Comparison of ENCODE assay signal across 17 mouse cellular contexts in the genomic region with DNA sequence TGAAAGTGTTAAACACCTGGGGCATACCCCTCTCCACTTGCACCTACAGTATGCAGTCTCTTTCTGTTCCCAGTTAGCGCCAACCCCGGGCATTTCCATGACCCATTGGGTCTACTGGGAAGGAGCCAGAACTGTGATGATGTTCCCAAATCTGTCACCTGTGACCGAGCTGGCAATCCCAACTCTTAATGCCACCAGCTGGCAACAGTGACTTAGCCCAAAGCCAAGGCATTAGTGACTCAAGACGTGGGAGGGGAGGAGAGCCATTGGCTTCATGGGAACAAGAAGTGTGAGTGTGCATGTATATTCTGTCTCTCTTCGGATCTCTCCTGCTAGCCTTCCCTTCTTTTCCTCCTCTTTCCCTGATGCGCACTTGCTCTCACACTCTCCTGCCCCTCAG.
DNase-seq lines count a peak whose midpoint lies in the region; ATAC-seq lines count a peak whose summit lies in the region.
"Had no signal": no experiment of that assay in that cellular context is flagged by ENCODE, and none has a peak within 500 bp of the region (broad histone marks: within the 10 kb centered on the region; RNA-seq: fewer than 3 reads in every experiment).

No protein-coding gene starts in this region.

- no peaks in the 10 kb centered on the region; the same call in 1 of the 2 replicates for H3K27me3 ChIP-seq in midbrain, embryonic 11.5 days (ENCODE audit: control insufficient read depth, insufficient read depth, low read length)
- peaks cover 8% of the 10 kb centered on the region for H3K27me3 ChIP-seq in midbrain, embryonic 13.5 days
- H3K27me3 ChIP-seq: liver, embryonic 13.5 days had no signal

- peak; percentile 37 for DNase-seq in adrenal gland, postnatal 14 days
- no peak for DNase-seq in adrenal gland, postnatal 4 days (ENCODE audit: low spot score in 2 of 2)
- DNase-seq in midbrain, embryonic 11.5 days (ENCODE audit: low spot score, missing footprints), result peak; percentile 69
- DNase-seq in cerebellum, adult 8-10 months, result peak; percentile 72
- peak; percentile 67 for DNase-seq in fat pad, adult 2 months (ENCODE audit: extremely low read depth, low read depth, low spot score)
- DNase-seq in frontal cortex, adult 2 months (ENCODE audit: extremely low spot score in 1 of 2, low spot score in 1 of 2), result no peak
- no peak for DNase-seq in lung, adult 18-20 months
- DNase-seq: gastrocnemius, postnatal 36 days; liver, embryonic 13.5 days; right cerebral cortex, postnatal 14 days; spleen, adult 18-20 months had no signal

- H3K27ac ChIP-seq in midbrain, embryonic 11.5 days (ENCODE audit: low read depth, low read length), result no peak overlapping the region
- H3K27ac ChIP-seq in midbrain, embryonic 13.5 days, result no peak overlapping the region
- H3K27ac ChIP-seq: liver, embryonic 13.5 days; lung, embryonic 15.5 days; midbrain, embryonic 12.5 days; neural tube, embryonic 13.5 days had no signal

- no peaks in the 10 kb centered on the region for H3K9me3 ChIP-seq in midbrain, embryonic 11.5 days (ENCODE audit: control insufficient read depth, low read length)
- H3K9me3 ChIP-seq in midbrain, embryonic 13.5 days, result no peaks in the 10 kb centered on the region
- H3K9me3 ChIP-seq: liver, embryonic 13.5 days; lung, embryonic 15.5 days; midbrain, embryonic 12.5 days; neural tube, embryonic 13.5 days had no signal

- no peaks in the 10 kb centered on the region for H3K36me3 ChIP-seq in midbrain, embryonic 11.5 days (ENCODE audit: control insufficient read depth, insufficient read depth, low read length)
- H3K36me3 ChIP-seq in midbrain, embryonic 13.5 days, result no peaks in the 10 kb centered on the region
- H3K36me3 ChIP-seq: G1E; liver, embryonic 13.5 days; lung, embryonic 15.5 days; midbrain, embryonic 12.5 days; neural tube, embryonic 13.5 days had no signal

- H3K9ac ChIP-seq in midbrain, embryonic 11.5 days (ENCODE audit: low read length), result no peak overlapping the region
- no peak overlapping the region for H3K9ac ChIP-seq in midbrain, embryonic 13.5 days (replicated peaks)
- H3K9ac ChIP-seq: liver, embryonic 13.5 days; lung, embryonic 15.5 days; midbrain, embryonic 12.5 days; neural tube, embryonic 13.5 days had no signal

- 91% methylated on average over 6 of the region's 6 CpGs for WGBS in midbrain, embryonic 11.5 days
- WGBS in midbrain, embryonic 13.5 days, result 84% methylated on average over 6 of the region's 6 CpGs

- no peak overlapping the region for H3K4me3 ChIP-seq in midbrain, embryonic 11.5 days (ENCODE audit: low read depth, low read length)
- no peak overlapping the region for H3K4me3 ChIP-seq in midbrain, embryonic 13.5 days (replicated peaks)
- H3K4me3 ChIP-seq: liver, embryonic 13.5 days; lung, embryonic 15.5 days; midbrain, embryonic 12.5 days; neural tube, embryonic 13.5 days had no signal

- ATAC-seq in midbrain, embryonic 11.5 days (ENCODE audit: low FRiP score), result no peak
- no peak for ATAC-seq in midbrain, embryonic 13.5 days
- ATAC-seq: forebrain, embryonic 16.5 days had no signal

- H3K4me2 ChIP-seq in midbrain, embryonic 11.5 days, result no peak overlapping the region
- no peak overlapping the region for H3K4me2 ChIP-seq in midbrain, embryonic 13.5 days (replicated peaks)
- H3K4me2 ChIP-seq: liver, embryonic 13.5 days; lung, embryonic 15.5 days; midbrain, embryonic 12.5 days; neural tube, embryonic 13.5 days had no signal

- peaks cover 7% of the 10 kb centered on the region; the same call in 1 of the 2 replicates for H3K4me1 ChIP-seq in midbrain, embryonic 11.5 days (ENCODE audit: control insufficient read depth, insufficient read depth, low read length)
- peaks cover 14% of the 10 kb centered on the region for H3K4me1 ChIP-seq in midbrain, embryonic 13.5 days (replicated peaks)

Comparison
In these comparisons a context has a peak if more than half of its experiments do, and no peak if none do; other contexts are left out.
1. DNase-seq: peak in adrenal gland, postnatal 14 days (single experiment), midbrain, embryonic 11.5 days (single experiment), cerebellum, adult 8-10 months (single experiment) and fat pad, adult 2 months (single experiment); none in adrenal gland, postnatal 4 days (0 of 2), frontal cortex, adult 2 months (0 of 2) and lung, adult 18-20 months (0 of 2).